ENCODE assay signal across 25 mouse cellular contexts in genomic region chr14:75487932-75488331, GRCm38 (mm10). TPM values are rescaled to one million over a fixed set of nuclear protein-coding genes. Genes with fewer than 3 reads are reported as not detected.
"Had no signal": no experiment of that assay in that cellular context is flagged by ENCODE, and none has a peak within 500 bp of the region (broad histone marks: within the 10 kb centered on the region; RNA-seq: fewer than 3 reads in every experiment).

No protein-coding gene starts in this region.

- H3K27ac ChIP-seq: layer of hippocampus, adult 2 months; limb, embryonic 10.5 days; limb, embryonic 13.5 days; liver, embryonic 12.5 days; liver, embryonic 15.5 days; lung, embryonic 15.5 days; midbrain, embryonic 10.5 days; midbrain, embryonic 15.5 days; neural tube, embryonic 12.5 days; neural tube, embryonic 15.5 days; stomach, postnatal 0 days had no signal

- H3K27me3 ChIP-seq: limb, embryonic 13.5 days; liver, embryonic 12.5 days; liver, embryonic 15.5 days; lung, embryonic 15.5 days; midbrain, embryonic 15.5 days; neural tube, embryonic 12.5 days; neural tube, embryonic 15.5 days had no signal

- H3K9me3 ChIP-seq: limb, embryonic 10.5 days; liver, embryonic 12.5 days; liver, embryonic 15.5 days; lung, embryonic 15.5 days; midbrain, embryonic 15.5 days; neural tube, embryonic 12.5 days; neural tube, embryonic 15.5 days had no signal

- H3K9ac ChIP-seq: limb, embryonic 13.5 days; liver, embryonic 12.5 days; liver, embryonic 15.5 days; lung, embryonic 15.5 days; midbrain, embryonic 15.5 days; neural tube, embryonic 12.5 days; neural tube, embryonic 15.5 days had no signal

- ATAC-seq: liver, embryonic 12.5 days; midbrain, embryonic 15.5 days had no signal

- DNase-seq: kidney, adult 8-10 months; kidney, postnatal 25 days; layer of hippocampus, adult 9-11 months; liver; lung, adult 18-20 months; lung, postnatal 10 days; lung, postnatal 36 days; right cerebral cortex, adult 18-20 months; right cerebral cortex, postnatal 14 days; right cerebral cortex, postnatal 4 days; thymus, adult 2 months; thymus, postnatal 14 days; thymus, postnatal 4 days had no signal

- H3K4me1 ChIP-seq: liver, embryonic 12.5 days; liver, embryonic 15.5 days; lung, embryonic 15.5 days; megakaryocyte, embryonic 14.5 days; neural tube, embryonic 12.5 days had no signal

- H3K36me3 ChIP-seq: limb, embryonic 10.5 days; limb, embryonic 13.5 days; liver, embryonic 12.5 days; liver, embryonic 15.5 days; lung, embryonic 15.5 days; midbrain, embryonic 10.5 days; midbrain, embryonic 15.5 days; neural tube, embryonic 12.5 days; neural tube, embryonic 15.5 days had no signal

- H3K4me3 ChIP-seq: layer of hippocampus, adult 2 months; limb, embryonic 10.5 days; limb, embryonic 13.5 days; liver, embryonic 12.5 days; liver, embryonic 15.5 days; lung, embryonic 15.5 days; megakaryocyte, embryonic 14.5 days; midbrain, embryonic 10.5 days; midbrain, embryonic 15.5 days; neural tube, embryonic 12.5 days; neural tube, embryonic 15.5 days had no signal

- H3K4me2 ChIP-seq: limb, embryonic 13.5 days; liver, embryonic 12.5 days; liver, embryonic 15.5 days; lung, embryonic 15.5 days; midbrain, embryonic 15.5 days; neural tube, embryonic 12.5 days; neural tube, embryonic 15.5 days had no signal

RNA-seq across cellular contexts. Expression of gene Siah3, which starts 32.1 kb away (rescaled TPM):
- polyA plus RNA-seq: limb, embryonic 10.5 days; lung, embryonic 15.5 days; stomach, postnatal 0 days had no signal
